Mouse (Mus musculus) thymus, adult 2 months (tissue): ENCODE results near the gene P3h2. TPM values are rescaled to one million over a fixed set of nuclear protein-coding genes. Genes with fewer than 3 reads are reported as not detected.

Source experiments
- DNase-seq: peaks from one replicate; pipeline ENCODE4 v3.0.0; 2021
- H3K27ac ChIP-seq: fragments of 200-500 bp; 2 replicates; pipeline ENCODE4 v1.5.1; 2012; ENCODE audit warnings: low read length, control low read depth; ENCODE audit not compliant: control insufficient read depth, insufficient read depth
- H3K27me3 ChIP-seq: fragments of 200-500 bp; 2 replicates; pipeline ENCODE4 v1.6.1; 2012; ENCODE audit warnings: mild to moderate bottlenecking, low read length, moderate library complexity, mixed read lengths; ENCODE audit not compliant: control insufficient read depth, insufficient read depth
- H3K36me3 ChIP-seq: fragments of 200-500 bp; 2 replicates; pipeline ENCODE4 v1.6.1; 2012; ENCODE audit warnings: mild to moderate bottlenecking, low read length, moderate library complexity; ENCODE audit not compliant: control insufficient read depth, insufficient read depth
- H3K4me1 ChIP-seq: fragments of 200-500 bp; replicated peaks from 2 replicates; pipeline ENCODE4 v1.6.1; 2012; ENCODE audit warnings: low read length; ENCODE audit not compliant: control insufficient read depth, insufficient read depth
- H3K4me3 ChIP-seq: fragments of 200-500 bp; 2 replicates; pipeline ENCODE4 v1.5.1; 2012; ENCODE audit warnings: mild to moderate bottlenecking, low read length, control low read depth, moderate library complexity; ENCODE audit not compliant: control insufficient read depth, insufficient read depth
- CTCF ChIP-seq: fragments of 200-500 bp; IDR thresholded peaks from 2 replicates; pipeline ENCODE4 v1.5.1; 2012; ENCODE audit warnings: mild to moderate bottlenecking, control low read depth, low read length, moderate library complexity, borderline replicate concordance; ENCODE audit not compliant: control insufficient read depth, poor library complexity, insufficient read depth; ENCODE audit errors: extremely low read depth
- POLR2A ChIP-seq: fragments of 200-500 bp; IDR thresholded peaks from 2 replicates; pipeline ENCODE4 v1.6.1; 2012; ENCODE audit warnings: mild to moderate bottlenecking, low read length, control low read depth, moderate library complexity; ENCODE audit not compliant: control insufficient read depth, poor library complexity, insufficient read depth; ENCODE audit errors: extremely low read depth
- WGBS: fragments of 180-500 bp; shearing (Covaris S2); methylation state at CpG from one replicate; pipeline ENCODE4 v1.1.7; 2018; 5-methylcytosine and 5-hydroxymethylcytosine counted together
- polyA plus RNA-seq: library from polyadenylated mRNA; depleted of rRNA; stranded (reverse); fragments of >200 nt; gene quantifications from 2 replicates; pipeline ENCODE4 v1.2.3, GENCODE M21; 2012

The P3h2 gene
- polyA plus RNA-seq, 1 experiment, result 1.8 TPM

- no peak for TF ChIP-seq POLR2A
- TF ChIP-seq CTCF, result no peak
- WGBS, result 90% methylated on average over 1 of the region's 1 CpGs
- Histone ChIP-seq H3K27me3 (no peaks in the 10 kb centered on the region), H3K36me3 (no peaks in the 10 kb centered on the region), H3K27ac (no peak overlapping the region), H3K4me1 (no peaks in the 10 kb centered on the region), H3K4me3 (no peak overlapping the region)
- no peak for DNase-seq
These were observed 58.2 kb downstream of the P3h2 start for GRCm38 (mm10) chr16:26047396-26047795.

- 29% methylated on average over 2 of the region's 2 CpGs for WGBS
- TF ChIP-seq CTCF (no peak), POLR2A (no peak)
- DNase-seq, result no peak
These were observed 63.7 kb downstream of the P3h2 start for GRCm38 (mm10) chr16:26041929-26042303.

GRCm38 (mm10) chr16:26041021-26041928 lies 64.3 kb downstream of the P3h2 start:
- Histone ChIP-seq H3K36me3 (no peaks in the 10 kb centered on the region), H3K27ac (no peak overlapping the region), H3K4me1 (no peaks in the 10 kb centered on the region), H3K4me3 (no peak overlapping the region), H3K27me3 (no peaks in the 10 kb centered on the region; the same call in 1 of the 2 replicates)
- DNase-seq, result no peak
- 14% methylated on average over 12 of the region's 12 CpGs for WGBS
- TF ChIP-seq POLR2A (no peak), CTCF (no peak)

More at GRCm38 (mm10) chr16:26041929-26042303, 63.7 kb downstream of the P3h2 start:
- H3K27me3 ChIP-seq, result no peaks in the 10 kb centered on the region; the same call in 1 of the 2 replicates
- H3K27ac ChIP-seq, result no peak overlapping the region
- no peaks in the 10 kb centered on the region for H3K4me1 ChIP-seq
- no peaks in the 10 kb centered on the region for H3K36me3 ChIP-seq
- no peak overlapping the region for H3K4me3 ChIP-seq

- Histone ChIP-seq H3K4me3 (no peak overlapping the region), H3K4me1 (no peaks in the 10 kb centered on the region), H3K27me3 (no peaks in the 10 kb centered on the region; the same call in 1 of the 2 replicates), H3K27ac (no peak overlapping the region), H3K36me3 (no peaks in the 10 kb centered on the region)
- WGBS, result 88% methylated on average over 3 of the region's 3 CpGs
- DNase-seq, result no peak
- TF ChIP-seq CTCF (no peak), POLR2A (no peak)
These were observed 66.3 kb downstream of the P3h2 start for GRCm38 (mm10) chr16:26039320-26039719.

- Histone ChIP-seq H3K4me1 (no peaks in the 10 kb centered on the region), H3K27ac (no peak overlapping the region), H3K27me3 (no peaks in the 10 kb centered on the region; the same call in 1 of the 2 replicates), H3K4me3 (no peak overlapping the region), H3K36me3 (no peaks in the 10 kb centered on the region)
- DNase-seq, result no peak
- 78% methylated on average over 3 of the region's 3 CpGs for WGBS
- TF ChIP-seq POLR2A, result no peak
- TF ChIP-seq CTCF, result no peak
These were observed 70.1 kb downstream of the P3h2 start for GRCm38 (mm10) chr16:26035525-26035924.

- WGBS, result 94% methylated on average over 5 of the region's 5 CpGs
- H3K4me1 ChIP-seq, result no peaks in the 10 kb centered on the region
- DNase-seq, result no peak
- H3K27ac ChIP-seq, result no peak overlapping the region
- H3K36me3 ChIP-seq, result no peaks in the 10 kb centered on the region
- no peak overlapping the region for H3K4me3 ChIP-seq
- H3K27me3 ChIP-seq, result no peaks in the 10 kb centered on the region; the same call in 1 of the 2 replicates
- TF ChIP-seq CTCF, result no peak
- TF ChIP-seq POLR2A, result no peak
These were observed 70.5 kb downstream of the P3h2 start for GRCm38 (mm10) chr16:26035079-26035478.

GRCm38 (mm10) chr16:26029424-26030012 lies 76.1 kb downstream of the P3h2 start:
- no peaks in the 10 kb centered on the region for H3K4me1 ChIP-seq
- H3K27me3 ChIP-seq, result no peaks in the 10 kb centered on the region
- 82% methylated on average over 2 of the region's 2 CpGs for WGBS
- no peak overlapping the region for H3K4me3 ChIP-seq
- no peak for TF ChIP-seq CTCF
- no peak for TF ChIP-seq POLR2A
- no peak overlapping the region for H3K27ac ChIP-seq
- H3K36me3 ChIP-seq, result no peaks in the 10 kb centered on the region
- DNase-seq, result no peak
